Mouse (Mus musculus) thymus, adult 2 months (tissue): ENCODE results near the gene Ccdc78.
A peak's percentile ranks its signal among the peaks of the same experiment; 100 is the strongest.

Source experiments
- CTCF ChIP-seq: fragments of 200-500 bp; IDR thresholded peaks from 2 replicates; pipeline ENCODE4 v1.5.1; 2012; ENCODE audit warnings: mild to moderate bottlenecking, control low read depth, low read length, moderate library complexity, borderline replicate concordance; ENCODE audit not compliant: control insufficient read depth, poor library complexity, insufficient read depth; ENCODE audit errors: extremely low read depth
- POLR2A ChIP-seq: fragments of 200-500 bp; IDR thresholded peaks from 2 replicates; pipeline ENCODE4 v1.6.1; 2012; ENCODE audit warnings: mild to moderate bottlenecking, low read length, control low read depth, moderate library complexity; ENCODE audit not compliant: control insufficient read depth, poor library complexity, insufficient read depth; ENCODE audit errors: extremely low read depth

- TF ChIP-seq POLR2A (no peak), CTCF (peak; percentile 18; the same call in 1 of the 2 replicates)
Measured at GRCm38 (mm10) chr17:25837076-25837410, 50.7 kb downstream of the Ccdc78 start, which contains the start of gene Rhbdl1.
